Mouse (Mus musculus) c-Kit-negative CD71-positive TER-119-positive erythroid progenitor cells, embryonic 14.5 days (primary cell): Measurements from ENCODE around the gene Skint2.

ENCODE experiments used
- DNase-seq: peaks from one replicate; pipeline ENCODE4 v3.0.0-alpha.2; 2013; ENCODE audit warnings: low read depth, low spot score

Gene Skint2

GRCm38 (mm10) chr4:112556894-112557293 lies at the start of gene Skint2:
Gene Skint2, plus strand, starts transcription at chr4:112557194.
- DNase-seq = no peak
